Mouse (Mus musculus): ENCODE measurements around the gene Tanc1. TPM values are rescaled to one million over a fixed set of nuclear protein-coding genes. Genes with fewer than 3 reads are reported as not detected.

The Tanc1 gene
- polyA plus RNA-seq, 1 experiment from 2014 or later = 2.4 TPM

- Histone ChIP-seq H3K27ac (ENCODE audit: low read depth) (no peak overlapping the region), H3K9me3 (ENCODE audit: low read length) (no peaks in the 10 kb centered on the region), H3K4me2 (ENCODE audit: low read depth, low read length) (no peak overlapping the region), H3K27me3 (ENCODE audit: insufficient read depth, low read length) (no peaks in the 10 kb centered on the region), H3K4me1 (ENCODE audit: insufficient read depth) (peaks cover 32% of the 10 kb centered on the region), H3K4me3 (ENCODE audit: low read depth, low read length) (no peak overlapping the region), H3K9ac (replicated peaks) (no peak overlapping the region), H3K36me3 (replicated peaks; ENCODE audit: insufficient read depth, low read length) (no peaks in the 10 kb centered on the region)
- DNase-seq = no peak
- no peak for TF ChIP-seq CTCF (IDR thresholded peaks at IDR 0.05; ENCODE audit: low read depth)
- TF ChIP-seq EP300 (IDR thresholded peaks at IDR 0.05; ENCODE audit: low read depth) = no peak
- no peak for ATAC-seq
- 42% methylated on average over 1 of the region's 1 CpGs for WGBS (ENCODE audit: insufficient replicate concordance)
Measured at GRCm38 (mm10) chr2:59627502-59627901, 15.7 kb downstream of the Tanc1 start.

- H3K27ac ChIP-seq (ENCODE audit: low read depth) = peak overlapping the region; percentile 22; the same call in 1 of the 2 replicates
- no peaks in the 10 kb centered on the region for H3K9me3 ChIP-seq (ENCODE audit: low read length)
- H3K4me3 ChIP-seq (ENCODE audit: low read depth, low read length) = no peak overlapping the region
- no peaks in the 10 kb centered on the region for H3K27me3 ChIP-seq (ENCODE audit: insufficient read depth, low read length)
- DNase-seq (peak; percentile 24), ATAC-seq (peak; percentile 49)
- no peaks in the 10 kb centered on the region for H3K36me3 ChIP-seq (replicated peaks; ENCODE audit: insufficient read depth, low read length)
- H3K4me2 ChIP-seq (ENCODE audit: low read depth, low read length) = no peak overlapping the region
- WGBS (ENCODE audit: insufficient replicate concordance) = 65% methylated on average over 17 of the region's 17 CpGs
- no peak overlapping the region for H3K9ac ChIP-seq (replicated peaks)
- TF ChIP-seq EP300 (IDR thresholded peaks at IDR 0.05; ENCODE audit: low read depth) (no peak), CTCF (IDR thresholded peaks at IDR 0.05; ENCODE audit: low read depth) (no peak)
- peaks cover 32% of the 10 kb centered on the region for H3K4me1 ChIP-seq (ENCODE audit: insufficient read depth)
Measured at GRCm38 (mm10) chr2:59628057-59628901, 16.4 kb downstream of the Tanc1 start.

- DNase-seq (peak; percentile 31), ATAC-seq (no peak)
- peaks cover 32% of the 10 kb centered on the region for H3K4me1 ChIP-seq (ENCODE audit: insufficient read depth)
- H3K27ac ChIP-seq (ENCODE audit: low read depth) = no peak overlapping the region
- no peaks in the 10 kb centered on the region for H3K36me3 ChIP-seq (replicated peaks; ENCODE audit: insufficient read depth, low read length)
- no peak overlapping the region for H3K9ac ChIP-seq (replicated peaks)
- no peaks in the 10 kb centered on the region for H3K27me3 ChIP-seq (ENCODE audit: insufficient read depth, low read length)
- whole genome bisulfite sequencing (ENCODE audit: insufficient replicate concordance) = 78% methylated on average over 4 of the region's 4 CpGs
- no peak overlapping the region for H3K4me3 ChIP-seq (ENCODE audit: low read depth, low read length)
- no peaks in the 10 kb centered on the region for H3K9me3 ChIP-seq (ENCODE audit: low read length)
- H3K4me2 ChIP-seq (ENCODE audit: low read depth, low read length) = no peak overlapping the region
- TF ChIP-seq CTCF (IDR thresholded peaks at IDR 0.05; ENCODE audit: low read depth) = no peak
- no peak for TF ChIP-seq EP300 (IDR thresholded peaks at IDR 0.05; ENCODE audit: low read depth)
Measured at GRCm38 (mm10) chr2:59629829-59630228, 18.0 kb downstream of the Tanc1 start.

DNA sequence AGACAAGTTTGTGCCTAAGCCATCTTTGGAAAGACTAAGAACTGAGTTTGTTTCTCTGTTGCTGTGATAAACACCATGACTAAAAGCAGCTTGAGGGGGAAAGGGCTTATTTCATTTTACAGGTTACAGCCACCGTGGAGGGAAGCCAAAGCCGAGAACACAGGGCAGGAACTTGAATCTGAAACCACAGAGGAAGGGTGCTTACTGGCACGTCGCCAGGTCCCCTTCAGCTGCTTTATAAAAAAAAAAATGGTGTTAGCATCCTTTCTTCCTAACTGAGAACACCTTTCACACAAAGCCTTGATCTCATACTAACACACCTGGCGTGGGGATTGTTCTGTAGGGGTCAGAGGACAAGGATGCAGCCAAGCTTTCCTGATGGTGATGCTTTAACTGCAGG lies 19.6 kb downstream of the Tanc1 start:
- DNase-seq = no peak
- Histone ChIP-seq H3K4me2 (ENCODE audit: low read depth, low read length) (no peak overlapping the region), H3K27ac (ENCODE audit: low read depth) (no peak overlapping the region), H3K9ac (replicated peaks) (no peak overlapping the region), H3K36me3 (replicated peaks; ENCODE audit: insufficient read depth, low read length) (no peaks in the 10 kb centered on the region), H3K27me3 (ENCODE audit: insufficient read depth, low read length) (no peaks in the 10 kb centered on the region), H3K4me3 (ENCODE audit: low read depth, low read length) (no peak overlapping the region), H3K4me1 (ENCODE audit: insufficient read depth) (peaks cover 32% of the 10 kb centered on the region), H3K9me3 (ENCODE audit: low read length) (peaks cover 5% of the 10 kb centered on the region; the same call in 1 of the 2 replicates)
- WGBS (ENCODE audit: insufficient replicate concordance) = 33% methylated on average over 5 of the region's 5 CpGs
- no peak for ATAC-seq
- TF ChIP-seq CTCF (IDR thresholded peaks at IDR 0.05; ENCODE audit: low read depth) (no peak), EP300 (IDR thresholded peaks at IDR 0.05; ENCODE audit: low read depth) (no peak)

- Histone ChIP-seq H3K27ac (ENCODE audit: low read depth) (no peak overlapping the region), H3K27me3 (ENCODE audit: insufficient read depth, low read length) (no peaks in the 10 kb centered on the region), H3K9ac (replicated peaks) (no peak overlapping the region), H3K4me2 (ENCODE audit: low read depth, low read length) (no peak overlapping the region), H3K4me1 (ENCODE audit: insufficient read depth) (peaks cover 16% of the 10 kb centered on the region), H3K4me3 (ENCODE audit: low read depth, low read length) (no peak overlapping the region), H3K36me3 (replicated peaks; ENCODE audit: insufficient read depth, low read length) (no peaks in the 10 kb centered on the region), H3K9me3 (ENCODE audit: low read length) (peaks cover 5% of the 10 kb centered on the region; the same call in 1 of the 2 replicates)
- ATAC-seq = no peak
- no peak for DNase-seq
- WGBS (ENCODE audit: insufficient replicate concordance) = 61% methylated on average over 5 of the region's 5 CpGs
- TF ChIP-seq EP300 (IDR thresholded peaks at IDR 0.05; ENCODE audit: low read depth) = no peak
- no peak for TF ChIP-seq CTCF (IDR thresholded peaks at IDR 0.05; ENCODE audit: low read depth)
Measured at GRCm38 (mm10) chr2:59633761-59634430, 22.1 kb downstream of the Tanc1 start.

DNA sequence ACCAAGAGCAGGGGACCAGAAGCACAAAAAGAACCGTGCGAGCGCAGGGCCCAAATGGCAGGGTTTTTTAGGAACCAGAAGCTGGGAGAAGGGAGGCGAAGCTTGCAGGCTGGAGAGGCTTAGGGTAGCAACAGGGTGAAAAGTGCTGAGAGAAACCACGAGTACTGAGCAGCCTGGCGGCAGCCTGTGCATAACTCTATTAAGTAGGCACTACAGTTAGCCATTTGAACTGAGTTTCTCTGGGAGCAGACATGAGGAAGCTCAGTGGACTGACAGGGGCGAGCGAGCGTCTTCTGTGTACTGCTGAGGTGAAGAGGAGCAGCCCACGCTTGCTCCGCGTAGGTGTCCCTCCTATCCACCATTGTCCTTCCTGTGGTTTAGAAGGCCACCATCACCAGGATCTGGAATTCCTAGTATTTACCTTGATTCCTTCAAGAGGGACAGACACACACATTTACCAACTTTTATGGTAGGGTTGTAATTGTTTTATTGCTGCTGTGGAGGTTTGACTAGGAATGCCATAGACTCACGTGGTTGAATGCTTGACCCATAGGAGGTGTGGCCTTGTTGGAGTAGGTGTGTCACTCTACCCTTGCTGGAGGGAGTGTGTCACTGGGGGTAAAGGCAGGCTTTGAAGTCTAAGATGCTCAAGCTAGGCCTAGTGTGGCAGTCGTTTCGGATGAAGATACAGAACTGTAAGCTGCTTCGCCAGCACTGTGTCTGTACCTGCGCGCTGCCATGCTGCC lies 25.4 kb downstream of the Tanc1 start:
- Histone ChIP-seq H3K27me3 (ENCODE audit: insufficient read depth, low read length) (no peaks in the 10 kb centered on the region), H3K4me2 (ENCODE audit: low read depth, low read length) (no peak overlapping the region), H3K9ac (replicated peaks) (no peak overlapping the region), H3K4me1 (ENCODE audit: insufficient read depth) (no peaks in the 10 kb centered on the region), H3K9me3 (ENCODE audit: low read length) (peaks cover 5% of the 10 kb centered on the region; the same call in 1 of the 2 replicates), H3K4me3 (ENCODE audit: low read depth, low read length) (no peak overlapping the region), H3K27ac (ENCODE audit: low read depth) (no peak overlapping the region), H3K36me3 (replicated peaks; ENCODE audit: insufficient read depth, low read length) (no peaks in the 10 kb centered on the region)
- 81% methylated on average over 18 of the region's 18 CpGs for WGBS (ENCODE audit: insufficient replicate concordance)
- no peak for TF ChIP-seq EP300 (IDR thresholded peaks at IDR 0.05; ENCODE audit: low read depth)
- DNase-seq = no peak
- ATAC-seq = no peak
